Mouse (Mus musculus): ENCODE data around the gene E030018B13Rik.

The E030018B13Rik gene

GRCm38 (mm10) chr7:63898201-63898600 is 18.5 kb upstream of the E030018B13Rik start:
- no peak for DNase-seq

DNA sequence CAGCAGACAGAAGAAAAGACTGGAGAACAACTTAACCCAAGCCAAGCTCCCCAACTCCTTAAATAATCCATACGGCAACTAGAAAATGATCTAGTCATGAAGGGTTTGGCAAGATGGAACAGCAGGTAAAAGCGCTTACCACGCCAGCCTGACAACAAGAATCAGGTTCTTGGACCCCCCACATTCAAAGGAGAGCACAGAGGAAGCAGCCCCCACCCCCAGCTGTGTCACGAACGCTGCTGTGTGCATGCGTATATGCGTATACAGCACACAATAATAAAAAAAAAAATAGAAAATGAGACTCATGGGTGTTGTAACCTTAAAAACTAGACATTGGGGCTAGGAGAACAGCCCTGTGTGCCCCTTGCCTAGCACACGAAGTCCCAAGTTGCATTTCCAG is 16.7 kb upstream of the E030018B13Rik start:
- no peak for DNase-seq

DNA sequence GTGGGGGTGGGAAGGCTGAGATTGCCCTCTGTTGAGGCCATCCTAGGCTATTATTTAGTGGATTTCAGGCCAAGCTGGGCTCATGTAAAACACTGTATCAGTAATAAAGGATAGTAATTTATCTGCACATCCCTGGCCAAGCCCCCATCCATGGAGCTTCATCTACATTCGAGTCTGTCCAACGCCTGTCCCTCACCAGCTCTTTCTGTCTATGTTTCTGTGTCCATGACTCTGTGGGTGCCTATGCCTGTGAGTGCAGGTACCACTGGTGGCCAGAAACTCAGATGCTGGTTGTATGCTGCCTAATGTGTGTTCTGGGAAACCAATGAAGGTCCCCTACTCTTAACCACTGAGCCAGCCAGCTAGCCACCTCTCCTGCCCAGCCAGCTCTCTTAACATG is 16.2 kb upstream of the E030018B13Rik start:
- DNase-seq, result no peak

DNA sequence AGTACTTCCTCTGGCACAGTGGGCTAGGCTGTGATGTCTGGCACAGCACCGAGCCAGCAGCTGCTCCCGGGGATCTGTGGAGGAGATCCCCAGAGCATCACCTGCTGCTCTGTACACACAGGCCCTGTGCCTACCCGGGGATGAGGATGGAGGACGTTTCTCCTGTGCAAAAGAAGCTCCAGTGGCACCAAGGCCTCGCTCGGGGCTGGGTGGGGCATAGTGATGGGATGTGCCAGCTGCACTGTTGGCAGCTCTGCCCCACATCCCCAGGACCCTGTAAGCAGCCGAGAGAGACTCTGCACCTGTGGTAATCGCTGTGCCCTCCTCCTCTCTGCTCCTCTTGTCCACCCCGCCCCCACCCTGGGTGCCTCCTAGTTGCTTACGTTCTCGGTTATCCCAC is 15.3 kb upstream of the E030018B13Rik start:
- DNase-seq, result no peak

GRCm38 (mm10) chr7:63901942-63902341 is 14.7 kb upstream of the E030018B13Rik start:
- peak; percentile 26 for DNase-seq

DNA sequence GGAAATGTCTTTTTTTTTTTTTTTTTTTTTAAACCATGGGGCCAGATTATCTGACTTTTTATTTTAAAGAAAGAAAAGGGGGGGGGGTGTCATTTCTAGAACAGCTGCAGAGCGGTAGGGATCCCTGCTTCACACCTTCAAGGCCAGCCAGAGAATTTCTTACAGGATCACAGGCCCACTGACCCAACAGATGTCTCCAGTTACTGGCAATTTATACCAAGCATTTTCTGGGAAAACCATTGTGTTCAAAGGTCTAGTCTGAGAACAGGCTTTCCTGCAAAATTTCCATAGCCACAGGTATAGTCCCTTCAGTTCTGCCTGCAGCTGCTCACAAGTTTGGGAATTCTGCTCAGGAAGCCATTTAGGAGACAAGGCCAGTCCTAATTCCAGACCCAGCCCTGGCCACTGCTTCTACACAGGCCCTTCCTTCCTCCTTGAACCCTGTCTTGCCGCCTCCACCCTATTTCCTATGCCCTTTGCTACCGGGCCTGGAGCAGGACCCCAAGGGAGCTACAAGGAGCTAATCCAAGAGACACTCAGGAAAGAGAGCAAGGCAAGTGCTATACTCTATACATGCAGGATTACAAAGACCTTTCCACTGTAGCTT is 13.9 kb upstream of the E030018B13Rik start:
- DNase-seq, result peak; percentile 41

- peak; percentile 27 for DNase-seq
Measured at GRCm38 (mm10) chr7:63903635-63904380, 12.8 kb upstream of the E030018B13Rik start.

DNA sequence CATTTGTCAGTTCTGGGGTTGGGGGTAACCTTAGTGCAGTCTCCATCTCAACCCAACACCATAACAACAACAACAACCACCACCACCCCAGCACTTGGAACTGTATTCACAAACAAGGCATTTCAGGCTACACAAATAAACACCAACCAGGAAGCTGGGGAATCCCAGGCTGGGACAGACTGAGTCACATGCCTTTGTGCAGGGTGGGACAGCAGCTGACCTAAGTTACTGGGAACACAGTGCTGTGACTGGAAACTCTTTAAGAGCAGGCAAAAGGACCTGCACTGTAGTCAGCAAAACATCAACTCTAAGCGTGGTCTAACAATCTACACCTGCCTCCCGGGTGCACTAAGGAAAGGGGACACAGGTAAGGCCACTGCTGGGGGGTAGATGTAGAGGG is 11.5 kb upstream of the E030018B13Rik start:
- peak; percentile 76 for DNase-seq

DNA sequence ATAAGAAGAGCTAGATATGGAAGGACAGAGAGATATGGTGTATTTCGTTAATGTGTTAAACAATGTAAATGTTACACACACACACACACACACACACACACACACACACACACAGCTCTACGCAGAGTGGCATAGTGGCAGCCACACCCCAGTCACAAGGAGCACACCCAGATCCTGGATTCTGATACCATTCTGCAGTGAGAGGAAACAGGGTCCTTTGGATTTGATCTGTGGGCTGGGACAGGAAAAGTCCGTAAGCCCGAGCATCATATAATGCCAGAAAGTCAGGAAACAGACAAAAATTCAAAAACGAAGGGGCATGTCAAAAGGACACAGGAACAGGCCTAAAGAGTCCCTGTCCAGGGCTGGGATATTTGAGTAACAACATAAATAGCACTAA is 11.0 kb upstream of the E030018B13Rik start:
- peak; percentile 65 for DNase-seq

- DNase-seq, result no peak
Measured at GRCm38 (mm10) chr7:63907778-63908495, 8.7 kb upstream of the E030018B13Rik start.

DNA sequence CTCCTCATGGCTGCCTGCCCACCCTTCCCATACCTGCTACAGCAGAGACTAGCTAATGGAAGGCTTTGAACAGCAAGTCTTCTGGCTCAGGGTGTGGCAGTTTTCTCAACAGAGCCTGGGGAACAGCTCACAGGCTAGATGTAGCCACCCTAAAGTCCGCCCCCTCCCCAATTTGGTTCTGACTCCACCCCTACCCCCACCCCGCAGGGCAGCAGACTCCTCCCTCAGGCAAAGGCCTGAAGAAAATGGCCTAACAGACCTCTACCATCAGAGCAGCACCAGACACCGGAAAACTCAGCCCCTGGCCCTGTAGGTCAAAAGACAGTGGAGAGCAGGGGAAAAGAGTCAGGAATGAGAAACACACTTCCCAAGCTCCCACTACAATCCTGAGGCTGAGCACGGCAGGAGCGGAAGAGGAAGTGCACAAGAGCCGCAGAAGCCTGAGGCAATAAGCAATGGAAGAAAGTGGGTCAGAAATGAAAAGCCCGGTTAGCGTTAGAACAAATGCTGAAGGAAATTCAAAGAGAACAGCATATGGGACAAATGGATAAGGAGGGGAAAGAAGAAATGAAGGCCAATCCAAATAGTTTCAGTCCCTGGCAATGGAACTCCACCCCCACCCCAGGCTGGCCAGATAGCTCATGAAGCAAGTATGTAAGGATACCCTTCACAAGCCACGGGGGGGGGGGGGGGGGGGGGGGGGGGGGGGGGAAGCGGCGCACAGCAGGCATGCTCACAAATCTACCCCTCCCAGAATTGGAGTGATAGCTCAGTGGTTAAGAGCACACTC is 8.0 kb upstream of the E030018B13Rik start:
- peak; percentile 25 for DNase-seq

GRCm38 (mm10) chr7:63910225-63910624 is 6.4 kb upstream of the E030018B13Rik start:
- peak; percentile 13 for DNase-seq

DNA sequence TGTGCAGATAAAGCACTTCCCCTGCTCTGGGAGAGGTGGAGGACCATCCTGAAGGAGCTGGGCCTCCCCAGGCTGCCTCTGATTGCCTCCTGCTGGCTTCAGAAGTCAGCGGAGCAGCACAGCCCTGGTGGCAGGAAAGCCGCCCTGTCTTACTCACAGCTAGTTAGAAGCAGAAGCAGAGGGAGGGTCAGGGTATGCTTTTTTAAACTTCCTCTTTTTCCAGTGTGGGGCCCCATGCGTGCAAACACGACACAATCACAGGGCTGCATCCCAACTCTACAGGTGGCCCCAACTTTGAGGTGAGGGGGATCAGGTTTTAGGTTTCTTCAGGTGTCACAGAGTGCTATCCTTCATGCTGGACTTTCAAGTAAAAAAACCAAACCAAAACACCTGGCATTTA is 5.7 kb upstream of the E030018B13Rik start:
- peak; percentile 51 for DNase-seq

- peak; percentile 91 for DNase-seq
Measured at GRCm38 (mm10) chr7:63911383-63912233, 5.0 kb upstream of the E030018B13Rik start.

GRCm38 (mm10) chr7:63912234-63912810 is 4.3 kb upstream of the E030018B13Rik start:
- no peak for DNase-seq

- peak; percentile 20 for DNase-seq
Measured at GRCm38 (mm10) chr7:63912924-63913723, 3.5 kb upstream of the E030018B13Rik start.

GRCm38 (mm10) chr7:63913724-63914692 is 2.6 kb upstream of the E030018B13Rik start:
- DNase-seq, result peak; percentile 72

DNA sequence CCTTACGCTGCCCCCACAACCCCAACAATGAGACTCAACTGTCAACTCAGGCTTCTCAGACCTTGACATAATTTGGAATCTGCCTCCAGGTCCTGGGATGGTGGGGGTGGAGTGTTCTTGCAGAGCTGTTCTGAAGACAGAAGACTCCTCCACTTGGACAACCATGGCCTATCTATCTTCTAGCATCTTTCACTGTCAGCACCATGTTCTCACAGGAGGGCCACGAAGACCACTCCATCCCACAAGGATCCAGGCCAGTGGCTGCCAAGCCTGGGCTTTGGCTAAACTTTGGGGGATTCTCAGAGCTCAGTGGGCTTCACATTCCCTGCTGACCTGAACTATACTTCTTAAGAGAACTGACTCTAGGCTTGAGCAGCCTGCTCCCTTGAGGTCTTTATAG is 1.8 kb upstream of the E030018B13Rik start:
- DNase-seq, result peak; percentile 19

DNA sequence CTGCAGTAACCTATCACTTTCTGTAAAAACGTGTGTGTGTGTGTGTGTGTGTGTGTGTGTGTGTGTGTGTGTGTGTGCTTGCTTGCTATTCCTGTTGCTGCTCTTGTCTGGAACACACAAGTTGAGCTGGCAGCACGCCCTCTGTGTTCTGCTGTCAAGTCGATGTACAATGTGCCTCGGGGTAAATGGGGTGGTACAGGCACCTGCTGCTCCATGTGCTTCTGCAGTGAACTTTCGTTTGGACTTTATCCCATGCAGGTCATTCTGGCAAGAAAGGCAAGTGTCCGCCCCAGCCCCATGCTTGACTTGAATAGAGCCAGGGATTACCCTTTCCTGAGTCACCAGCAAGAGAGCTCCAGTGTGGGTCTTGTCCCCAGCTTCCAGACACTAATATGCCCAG is 1.0 kb downstream of the E030018B13Rik start:
- DNase-seq, result peak; percentile 98

Measured in kidney, adult 9 months (tissue).